Mouse (Mus musculus): ENCODE results near the gene Lpp. TPM values are rescaled to one million over a fixed set of nuclear protein-coding genes. Genes with fewer than 3 reads are reported as not detected.

Lpp gene
- polyA plus RNA-seq, 1 experiment from 2014 or later = 65.1 TPM

DNA sequence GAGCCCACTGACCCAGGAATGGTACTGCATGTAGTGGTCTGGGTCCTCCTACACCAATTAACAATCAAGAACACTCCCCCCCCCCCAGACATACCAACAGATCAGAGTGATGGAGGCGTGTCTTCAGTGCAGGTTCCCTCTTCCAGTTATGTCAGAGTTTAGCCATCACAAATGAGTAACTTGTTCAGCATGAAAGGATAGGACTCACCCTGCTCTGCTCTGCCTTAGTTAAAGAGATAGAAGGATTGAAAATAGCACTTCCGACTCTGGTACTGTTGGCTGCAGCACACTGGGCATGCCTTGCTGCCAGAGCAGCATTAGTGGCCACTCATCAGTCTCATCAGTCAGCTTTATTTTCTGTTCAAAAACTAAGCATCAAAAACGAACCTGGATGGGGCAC lies 423.3 kb downstream of the Lpp start:
- Histone ChIP-seq H3K36me3 (peaks cover 3% of the 10 kb centered on the region; the same call in 1 of the 2 replicates), H3K4me1 (no peaks in the 10 kb centered on the region), H3K9me3 (no peaks in the 10 kb centered on the region), H3K27me3 (ENCODE audit: insufficient read depth, poor library complexity, severe bottlenecking) (no peaks in the 10 kb centered on the region), H3K4me3 (no peak overlapping the region), H3K27ac (no peak overlapping the region)
- 78% methylated on average over 3 of the region's 3 CpGs for WGBS
- DNase-seq (ENCODE audit: low spot score) = no peak

DNA sequence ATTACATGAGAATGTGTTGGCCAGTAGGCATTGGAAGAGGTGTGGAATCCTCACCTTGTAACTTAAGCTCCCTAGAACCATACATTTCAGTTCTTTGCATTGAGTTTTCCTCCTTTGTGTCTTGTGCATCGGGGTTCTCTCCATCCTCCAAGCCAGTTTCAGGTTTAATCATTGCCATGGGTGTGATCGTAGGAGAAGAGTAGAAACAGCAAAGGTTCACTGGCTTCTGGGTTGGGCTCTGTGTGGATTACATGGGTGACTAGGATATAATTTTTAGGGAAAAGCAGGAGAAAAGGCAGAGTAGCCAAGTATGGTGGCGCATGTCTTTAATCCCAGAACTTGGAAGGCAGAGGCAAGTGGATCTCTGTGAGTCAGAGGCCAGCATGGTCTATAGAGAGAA lies 424.1 kb downstream of the Lpp start:
- 92% methylated on average over 3 of the region's 3 CpGs for whole genome bisulfite sequencing
- H3K27ac ChIP-seq = no peak overlapping the region
- peaks cover 7% of the 10 kb centered on the region; the same call in 1 of the 2 replicates for H3K36me3 ChIP-seq
- no peak for DNase-seq (ENCODE audit: low spot score)
- H3K4me3 ChIP-seq = no peak overlapping the region
- H3K9me3 ChIP-seq = no peaks in the 10 kb centered on the region
- no peaks in the 10 kb centered on the region for H3K27me3 ChIP-seq (ENCODE audit: insufficient read depth, poor library complexity, severe bottlenecking)
- no peaks in the 10 kb centered on the region for H3K4me1 ChIP-seq

DNA sequence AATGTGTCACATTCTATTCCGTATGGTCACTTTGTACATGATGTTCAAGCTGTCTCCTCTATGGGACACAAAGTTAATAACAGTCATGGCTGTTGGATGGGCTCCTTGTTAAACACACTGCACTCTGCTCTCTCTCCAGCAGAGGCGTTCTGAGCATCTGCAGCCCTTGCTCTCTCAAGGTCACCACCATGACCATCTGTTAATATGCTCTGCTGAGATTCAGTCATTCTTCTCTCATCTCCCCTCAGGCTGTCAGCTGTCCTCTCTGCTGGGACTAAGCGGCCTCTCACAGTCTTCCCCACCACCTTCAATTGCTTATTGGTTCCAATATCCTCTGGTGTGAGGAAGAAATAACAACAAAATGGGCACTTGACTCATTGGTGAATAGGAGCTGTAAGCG lies 425.8 kb downstream of the Lpp start:
- H3K9me3 ChIP-seq = no peaks in the 10 kb centered on the region
- no peaks in the 10 kb centered on the region for H3K4me1 ChIP-seq
- peaks cover 7% of the 10 kb centered on the region; the same call in 1 of the 2 replicates for H3K36me3 ChIP-seq
- no peaks in the 10 kb centered on the region for H3K27me3 ChIP-seq (ENCODE audit: insufficient read depth, poor library complexity, severe bottlenecking)
- no peak overlapping the region for H3K4me3 ChIP-seq
- no peak overlapping the region for H3K27ac ChIP-seq
- no peak for DNase-seq (ENCODE audit: low spot score)
- WGBS = 69% methylated on average over 4 of the region's 4 CpGs

DNA sequence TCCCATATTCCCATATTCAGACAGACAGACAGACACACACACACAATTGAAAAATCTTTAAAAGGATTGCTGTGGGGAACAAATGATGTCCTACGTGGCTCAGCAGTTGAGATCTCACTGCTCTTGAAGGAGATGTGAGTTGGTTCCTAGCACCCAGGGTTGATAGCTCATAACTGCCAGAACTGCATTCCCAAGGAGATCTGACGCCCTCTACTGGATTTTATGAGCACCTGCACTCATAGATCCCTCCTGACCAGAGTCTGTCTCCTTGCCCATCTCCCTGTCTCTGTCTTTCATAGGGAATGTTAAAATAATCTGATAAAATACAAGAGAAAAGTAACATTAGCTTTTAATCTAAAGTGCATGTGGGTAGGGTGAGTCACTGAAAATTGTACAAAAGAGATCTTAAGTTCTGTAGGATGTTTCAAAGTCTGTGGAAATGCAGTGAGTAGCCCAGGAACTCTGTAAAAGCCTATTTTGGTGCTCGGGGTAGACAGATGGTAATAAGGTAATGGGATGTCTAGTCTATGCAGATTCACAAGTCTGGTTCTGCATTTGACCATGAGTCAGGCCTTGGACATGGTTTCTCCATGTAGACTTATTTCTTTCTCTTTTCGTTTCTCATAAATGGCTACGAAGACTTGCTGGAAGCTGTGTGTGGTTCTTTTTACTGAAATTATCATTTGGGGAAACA lies 429.0 kb downstream of the Lpp start:
- H3K27ac ChIP-seq = no peak overlapping the region
- no peak for DNase-seq (ENCODE audit: low spot score)
- H3K36me3 ChIP-seq = peaks cover 7% of the 10 kb centered on the region; the same call in 1 of the 2 replicates
- H3K4me3 ChIP-seq = no peak overlapping the region
- no peaks in the 10 kb centered on the region for H3K27me3 ChIP-seq (ENCODE audit: insufficient read depth, poor library complexity, severe bottlenecking)
- 81% methylated on average over 5 of the region's 5 CpGs for WGBS
- peaks cover 8% of the 10 kb centered on the region; the same call in 1 of the 2 replicates for H3K4me1 ChIP-seq
- no peaks in the 10 kb centered on the region for H3K9me3 ChIP-seq

DNA sequence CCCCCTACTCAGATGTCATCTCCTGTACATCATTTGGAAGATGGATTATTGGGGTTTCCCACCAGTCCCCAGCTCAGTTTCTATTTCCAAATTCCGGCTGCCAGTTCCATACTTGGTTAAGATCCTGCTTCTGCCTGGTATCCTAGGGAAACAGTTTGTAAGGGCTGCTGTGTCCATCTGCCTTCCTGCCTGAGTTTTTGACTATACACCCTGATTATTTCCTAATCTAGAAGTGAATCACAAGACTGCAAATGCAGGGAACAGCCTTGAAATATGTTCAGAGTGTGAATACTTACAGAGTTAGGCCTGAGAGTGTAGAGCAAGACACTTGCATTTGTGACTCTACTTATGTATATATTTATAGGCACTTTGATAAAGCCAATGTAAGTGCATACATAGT lies 429.6 kb downstream of the Lpp start:
- WGBS = 90% methylated on average over 1 of the region's 1 CpGs

DNA sequence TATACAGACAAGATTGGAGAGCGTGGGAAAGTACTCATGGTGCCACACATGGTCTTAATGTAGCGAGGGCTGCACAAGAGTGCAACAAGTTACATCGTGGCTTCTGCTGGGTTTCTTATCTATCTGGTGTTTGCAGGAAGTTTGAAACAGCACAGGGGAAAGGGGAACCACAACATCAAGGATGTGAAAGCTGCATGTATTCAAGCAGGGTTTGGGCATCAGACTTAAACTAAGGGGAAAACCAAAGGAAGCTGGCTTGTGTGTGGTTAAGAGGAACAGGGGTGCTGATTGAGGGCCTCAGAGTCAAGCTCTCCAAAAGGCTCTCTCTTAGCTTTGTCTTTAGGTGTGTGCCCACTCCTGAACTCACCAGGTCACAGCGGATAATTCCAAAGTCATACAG lies 433.1 kb downstream of the Lpp start:
- Histone ChIP-seq H3K4me1 (peaks cover 15% of the 10 kb centered on the region; the same call in 1 of the 2 replicates), H3K27me3 (ENCODE audit: insufficient read depth, poor library complexity, severe bottlenecking) (no peaks in the 10 kb centered on the region), H3K4me3 (no peak overlapping the region), H3K9me3 (no peaks in the 10 kb centered on the region), H3K27ac (no peak overlapping the region), H3K36me3 (peaks cover 7% of the 10 kb centered on the region; the same call in 1 of the 2 replicates)
- WGBS = 81% methylated on average over 4 of the region's 4 CpGs
- DNase-seq (ENCODE audit: low spot score) = no peak

More for the DNA sequence above, 429.6 kb downstream of the Lpp start:
- Histone ChIP-seq H3K27ac (no peak overlapping the region), H3K9me3 (no peaks in the 10 kb centered on the region), H3K4me3 (no peak overlapping the region), H3K36me3 (peaks cover 7% of the 10 kb centered on the region; the same call in 1 of the 2 replicates), H3K4me1 (peaks cover 8% of the 10 kb centered on the region; the same call in 1 of the 2 replicates), H3K27me3 (ENCODE audit: insufficient read depth, poor library complexity, severe bottlenecking) (no peaks in the 10 kb centered on the region)
- DNase-seq (ENCODE audit: low spot score) = no peak

DNA sequence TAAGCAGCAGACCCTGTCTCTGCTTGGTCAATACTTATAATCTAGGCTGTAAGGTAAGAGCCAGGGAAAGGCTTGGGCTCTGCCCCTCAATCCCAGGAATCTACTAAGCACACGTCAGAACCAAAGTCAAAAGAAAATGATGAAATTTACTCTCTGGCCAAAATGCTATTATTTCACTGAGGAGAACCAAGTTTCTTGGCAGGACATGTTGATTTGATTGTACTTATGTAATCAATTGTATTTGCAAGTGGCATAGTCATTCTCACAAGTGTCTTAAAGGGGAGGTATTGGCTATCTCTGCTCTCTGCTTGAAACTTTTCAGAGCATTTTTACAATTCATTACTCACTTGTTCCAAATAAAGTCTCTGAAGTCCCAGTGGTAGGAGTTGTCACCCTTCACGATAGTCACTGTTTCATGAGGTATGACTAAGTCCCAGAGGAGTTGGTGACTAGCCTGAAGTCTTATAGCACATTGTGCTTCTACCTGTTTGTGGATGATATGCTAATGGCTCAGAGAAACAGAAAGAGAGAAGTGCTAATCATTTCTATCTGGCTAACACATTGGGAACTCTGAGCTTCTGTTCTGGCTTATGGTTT lies 435.0 kb downstream of the Lpp start:
- 87% methylated on average over 2 of the region's 2 CpGs for WGBS
- Histone ChIP-seq H3K36me3 (no peaks in the 10 kb centered on the region), H3K4me3 (no peak overlapping the region), H3K27me3 (ENCODE audit: insufficient read depth, poor library complexity, severe bottlenecking) (no peaks in the 10 kb centered on the region), H3K9me3 (no peaks in the 10 kb centered on the region), H3K4me1 (peaks cover 17% of the 10 kb centered on the region; the same call in 1 of the 2 replicates), H3K27ac (no peak overlapping the region)
- no peak for DNase-seq (ENCODE audit: low spot score)

DNA sequence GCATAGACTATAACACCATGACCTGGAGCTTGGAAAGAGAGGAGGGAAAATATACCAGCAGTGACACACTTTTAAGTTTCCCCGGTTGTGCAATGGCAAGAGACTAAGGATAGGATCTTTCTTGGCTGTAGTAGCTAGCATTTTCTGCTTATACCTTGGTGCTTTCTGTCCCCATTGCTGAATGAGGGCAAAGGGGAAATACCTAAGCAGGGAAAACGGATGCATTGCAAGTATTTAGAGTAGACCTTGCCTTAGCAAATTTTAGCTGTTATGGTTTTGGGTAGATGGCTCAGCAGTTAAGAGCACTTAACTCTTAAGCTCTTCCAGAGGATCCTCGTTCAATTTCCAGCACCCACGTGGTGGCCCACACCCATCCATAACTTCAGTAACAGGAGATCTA lies 436.6 kb downstream of the Lpp start:
- no peaks in the 10 kb centered on the region for H3K36me3 ChIP-seq
- DNase-seq (ENCODE audit: low spot score) = no peak
- H3K9me3 ChIP-seq = no peaks in the 10 kb centered on the region
- H3K4me1 ChIP-seq = peaks cover 21% of the 10 kb centered on the region; the same call in 1 of the 2 replicates
- no peak overlapping the region for H3K4me3 ChIP-seq
- no peak overlapping the region for H3K27ac ChIP-seq
- no peaks in the 10 kb centered on the region for H3K27me3 ChIP-seq (ENCODE audit: insufficient read depth, poor library complexity, severe bottlenecking)
- WGBS = 77% methylated on average over 4 of the region's 4 CpGs

DNA sequence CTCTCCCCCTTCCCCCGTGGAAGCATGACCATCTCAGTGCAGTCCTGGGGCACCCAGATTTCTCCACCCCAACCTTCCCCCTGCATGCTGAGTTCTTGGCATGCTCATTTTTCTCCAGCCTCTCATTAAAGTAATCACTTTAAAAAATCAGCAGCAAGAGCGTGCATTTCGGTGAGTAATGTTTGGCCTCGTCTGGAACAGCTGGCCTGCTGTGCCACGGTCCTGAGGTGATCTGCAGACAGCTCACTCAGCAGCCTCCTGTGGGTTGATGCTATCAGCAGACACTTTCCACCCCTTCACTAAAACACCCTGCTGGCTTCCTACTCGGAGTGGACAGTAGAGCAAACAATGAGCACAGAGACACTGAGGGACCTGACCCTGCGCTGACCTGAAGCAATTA lies 437.6 kb downstream of the Lpp start:
- no peaks in the 10 kb centered on the region for H3K9me3 ChIP-seq
- no peaks in the 10 kb centered on the region for H3K36me3 ChIP-seq
- H3K27me3 ChIP-seq (ENCODE audit: insufficient read depth, poor library complexity, severe bottlenecking) = no peaks in the 10 kb centered on the region
- no peak overlapping the region for H3K4me3 ChIP-seq
- WGBS = 29% methylated on average over 7 of the region's 7 CpGs
- no peak overlapping the region for H3K27ac ChIP-seq
- peaks cover 21% of the 10 kb centered on the region; the same call in 1 of the 2 replicates for H3K4me1 ChIP-seq
- DNase-seq (ENCODE audit: low spot score) = no peak

DNA sequence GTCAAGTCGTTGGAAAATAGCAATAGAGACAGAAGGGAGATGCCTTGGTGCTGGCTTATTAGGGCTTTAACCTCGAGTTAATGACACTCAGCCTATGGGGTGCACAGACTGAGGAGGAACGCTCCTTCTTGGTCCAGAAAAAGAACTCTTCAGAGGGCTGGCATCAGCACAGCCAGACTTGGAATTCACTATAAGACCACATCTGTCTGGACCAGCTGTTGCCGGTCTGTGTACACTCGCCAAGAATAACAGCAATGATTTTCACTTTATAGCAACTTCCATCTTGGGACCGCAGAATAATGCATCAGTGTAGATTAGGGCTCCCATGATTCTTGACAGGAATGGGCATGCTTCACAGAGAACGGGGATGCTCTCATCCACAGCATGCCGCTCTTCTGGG lies 439.9 kb downstream of the Lpp start:
- Histone ChIP-seq H3K9me3 (no peaks in the 10 kb centered on the region), H3K27me3 (ENCODE audit: insufficient read depth, poor library complexity, severe bottlenecking) (no peaks in the 10 kb centered on the region), H3K4me1 (peaks cover 13% of the 10 kb centered on the region; the same call in 1 of the 2 replicates), H3K36me3 (no peaks in the 10 kb centered on the region), H3K4me3 (no peak overlapping the region), H3K27ac (no peak overlapping the region)
- WGBS = 83% methylated on average over 8 of the region's 8 CpGs
- no peak for DNase-seq (ENCODE audit: low spot score)

DNA sequence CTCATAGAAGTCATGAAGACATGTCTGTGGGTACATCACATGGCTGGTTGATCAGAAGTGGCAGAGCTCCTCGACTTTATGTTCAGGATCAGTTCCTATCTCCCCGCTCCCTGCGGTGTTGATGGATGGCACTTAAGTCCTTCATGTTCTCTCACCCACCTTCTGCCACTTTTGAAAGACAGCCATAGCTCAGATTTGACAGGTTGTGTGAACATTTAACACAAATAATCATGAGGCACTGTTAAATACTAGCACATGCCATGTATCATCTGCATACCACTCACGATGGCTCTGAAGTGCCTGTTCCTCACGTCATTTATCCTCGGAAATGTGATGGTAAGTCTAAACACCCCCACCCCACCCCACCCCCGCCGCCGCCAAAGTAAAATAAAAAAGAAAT lies 441.2 kb downstream of the Lpp start:
- WGBS = 79% methylated on average over 9 of the region's 9 CpGs
- no peak for DNase-seq (ENCODE audit: low spot score)
- no peak overlapping the region for H3K4me3 ChIP-seq
- H3K27ac ChIP-seq = no peak overlapping the region
- H3K36me3 ChIP-seq = no peaks in the 10 kb centered on the region
- no peaks in the 10 kb centered on the region for H3K27me3 ChIP-seq (ENCODE audit: insufficient read depth, poor library complexity, severe bottlenecking)
- H3K4me1 ChIP-seq = peaks cover 13% of the 10 kb centered on the region; the same call in 1 of the 2 replicates
- H3K9me3 ChIP-seq = no peaks in the 10 kb centered on the region

DNA sequence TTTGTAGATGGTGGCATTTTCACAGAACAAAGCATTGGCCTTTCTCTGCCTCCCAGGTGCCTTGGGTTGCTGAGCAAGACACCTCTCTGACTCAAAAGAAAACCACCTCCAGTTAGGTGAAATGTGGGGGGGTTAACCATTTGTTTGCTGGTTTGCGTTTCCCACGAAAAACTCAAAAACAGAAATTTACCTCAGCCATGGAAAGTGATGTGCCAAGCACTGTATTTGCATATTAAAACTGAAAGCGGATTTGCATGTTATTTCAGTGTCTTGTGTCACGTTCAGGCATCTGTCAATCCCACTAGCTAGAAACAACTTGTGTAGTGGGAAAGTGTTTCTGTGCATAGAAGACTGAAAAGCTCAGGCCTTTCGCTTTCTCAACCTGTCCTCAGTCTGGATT lies 443.2 kb downstream of the Lpp start:
- H3K4me3 ChIP-seq = no peak overlapping the region
- no peak for DNase-seq (ENCODE audit: low spot score)
- no peaks in the 10 kb centered on the region for H3K9me3 ChIP-seq
- 83% methylated on average over 5 of the region's 5 CpGs for whole genome bisulfite sequencing
- H3K27me3 ChIP-seq (ENCODE audit: insufficient read depth, poor library complexity, severe bottlenecking) = no peaks in the 10 kb centered on the region
- 0 out of 2 replicates have a peak, but pooled peaks cover 6% of the 10 kb centered on the region for H3K4me1 ChIP-seq
- no peak overlapping the region for H3K27ac ChIP-seq
- H3K36me3 ChIP-seq = no peaks in the 10 kb centered on the region

DNA sequence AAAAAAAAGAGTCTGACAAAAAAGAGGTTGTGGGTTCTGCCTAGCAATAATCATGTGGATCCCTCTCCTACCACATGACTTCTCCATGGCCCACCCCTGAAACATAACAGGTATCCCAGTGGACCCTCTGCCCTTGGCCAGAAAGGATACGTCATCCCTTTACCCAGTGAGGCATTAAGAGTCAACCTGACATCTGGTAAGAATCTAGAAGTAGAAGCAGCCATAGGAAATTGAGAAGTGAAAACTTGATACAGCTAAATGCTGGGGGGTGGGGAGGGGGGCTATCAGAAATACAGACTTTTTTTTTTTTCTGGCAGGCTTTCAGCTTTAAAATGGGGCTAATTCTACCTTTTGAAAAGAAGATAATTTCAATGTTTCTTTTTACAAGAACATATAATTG lies 445.7 kb downstream of the Lpp start:
- Histone ChIP-seq H3K9me3 (no peaks in the 10 kb centered on the region), H3K27ac (no peak overlapping the region), H3K4me1 (no peaks in the 10 kb centered on the region), H3K4me3 (no peak overlapping the region), H3K27me3 (ENCODE audit: insufficient read depth, poor library complexity, severe bottlenecking) (no peaks in the 10 kb centered on the region), H3K36me3 (no peaks in the 10 kb centered on the region)
- DNase-seq (ENCODE audit: low spot score) = no peak
- WGBS = 91% methylated on average over 1 of the region's 1 CpGs
